Mouse (Mus musculus) T-helper 2 cell (primary cell): ENCODE results near the gene Ankrd9.

Experiments
- in situ Hi-C: fragments of 300-600 bp; cut with MboI, MseI; formaldehyde crosslinking; loops from one replicate; pipeline ENCODE4 v1.15.1; 2025; ENCODE audit warnings: high pct_unique_total_duplicates

Ankrd9 gene

GRCm38 (mm10) chr12:110978607-110979406 is at the start of gene Ankrd9:
TSS of gene Ankrd9 (minus strand) at chr12:110979040.
- in situ Hi-C loops = no loop called here

GRCm38 (mm10) chr12:111021577-111021976 is 42.7 kb upstream of the Ankrd9 start:
- in situ Hi-C loops = no loop called here

GRCm38 (mm10) chr12:111021138-111021537 is 42.3 kb upstream of the Ankrd9 start:
- in situ Hi-C loops = no loop called here

DNA sequence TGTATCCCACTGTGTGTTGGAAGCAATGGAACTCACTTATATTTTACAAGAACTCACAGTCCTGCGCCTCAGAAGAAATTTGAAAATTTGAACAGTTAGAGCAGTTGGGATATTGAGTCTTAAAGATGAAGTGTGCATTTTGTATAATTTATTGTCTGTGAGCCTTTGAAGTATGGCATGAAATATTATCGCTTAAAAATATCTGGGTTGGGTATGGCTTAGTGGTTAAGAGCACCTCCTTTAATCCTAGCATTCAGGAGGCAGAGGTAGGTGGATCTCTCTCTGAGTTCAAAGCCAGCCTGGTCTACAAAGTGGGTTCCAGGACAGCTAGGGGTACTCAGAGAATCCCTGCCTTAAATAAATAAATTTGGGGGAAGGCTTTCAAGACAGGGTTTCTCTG is 40.2 kb upstream of the Ankrd9 start:
- in situ Hi-C loops = no loop called here

DNA sequence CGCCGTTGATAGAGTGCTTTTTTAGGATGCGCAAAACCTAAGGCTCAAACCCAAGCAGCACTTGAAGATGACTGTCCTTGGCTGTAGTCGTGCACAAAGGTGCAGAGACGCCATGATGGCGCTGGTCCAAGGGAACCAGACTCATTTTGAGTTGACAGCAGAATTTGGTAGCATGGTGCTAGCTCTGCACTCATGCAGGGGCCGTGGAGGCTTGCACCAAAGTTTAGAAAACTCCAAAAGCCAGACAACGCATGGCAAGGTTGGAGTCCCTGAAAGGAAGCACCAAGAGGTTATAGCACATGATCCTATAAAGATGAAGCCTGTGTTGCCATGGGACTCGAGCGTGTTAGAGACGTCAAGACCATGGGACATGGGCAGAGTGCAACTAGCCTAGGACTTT is 39.2 kb upstream of the Ankrd9 start:
- in situ Hi-C loops = no loop called here

DNA sequence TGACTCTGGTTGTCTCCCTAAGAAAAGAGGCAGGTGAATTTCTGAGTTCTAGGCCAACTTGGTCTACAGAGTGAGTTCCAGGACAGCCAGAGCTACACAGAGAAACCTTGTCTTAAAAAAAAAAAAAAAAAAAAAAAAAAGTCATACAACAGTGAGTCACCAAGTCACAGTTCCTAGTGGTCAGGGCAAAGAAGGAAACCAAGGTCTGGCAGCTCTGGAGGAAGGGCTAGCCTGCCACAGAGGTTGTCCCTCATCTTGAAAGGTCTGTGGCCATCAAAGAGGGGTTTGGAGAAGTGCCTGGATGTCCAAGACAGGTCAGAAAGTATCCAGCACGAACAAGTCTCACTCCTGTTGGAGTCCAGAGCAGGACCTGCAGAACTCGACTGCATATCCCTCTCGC is 38.0 kb upstream of the Ankrd9 start:
- in situ Hi-C loops = no loop called here

- in situ Hi-C loops = no loop called here
These were observed 30.9 kb upstream of the Ankrd9 start for GRCm38 (mm10) chr12:111009615-111010257.

- in situ Hi-C loops = no loop called here
These were observed 30.0 kb upstream of the Ankrd9 start for GRCm38 (mm10) chr12:111008500-111009490.

- in situ Hi-C loops = no loop called here
These were observed 28.6 kb upstream of the Ankrd9 start for GRCm38 (mm10) chr12:111007134-111008103.

- in situ Hi-C loops = no loop called here
These were observed 27.5 kb upstream of the Ankrd9 start for GRCm38 (mm10) chr12:111006339-111006738.

DNA sequence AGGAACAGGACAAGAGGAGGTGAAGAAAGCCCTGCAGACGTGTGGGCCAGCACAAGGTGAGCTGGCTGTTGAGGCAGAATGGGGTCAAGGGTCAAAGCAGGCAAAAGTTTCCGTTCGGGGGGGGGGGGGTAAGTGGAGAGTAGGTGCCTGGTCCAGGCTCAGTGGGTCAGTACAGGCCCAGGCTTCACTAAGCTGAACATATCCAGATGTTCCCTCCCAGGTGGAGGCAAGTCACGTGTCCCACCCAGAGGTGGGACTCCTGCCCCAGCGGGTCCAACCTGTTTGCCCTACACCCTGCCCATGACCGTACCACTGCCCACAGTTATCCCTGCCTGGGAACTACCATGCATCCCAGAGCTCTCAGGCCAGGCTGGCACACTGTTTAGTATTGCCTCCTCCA is 27.0 kb upstream of the Ankrd9 start:
- in situ Hi-C loops = no loop called here

GRCm38 (mm10) chr12:111004142-111004541 is 25.3 kb upstream of the Ankrd9 start:
- in situ Hi-C loops = no loop called here

DNA sequence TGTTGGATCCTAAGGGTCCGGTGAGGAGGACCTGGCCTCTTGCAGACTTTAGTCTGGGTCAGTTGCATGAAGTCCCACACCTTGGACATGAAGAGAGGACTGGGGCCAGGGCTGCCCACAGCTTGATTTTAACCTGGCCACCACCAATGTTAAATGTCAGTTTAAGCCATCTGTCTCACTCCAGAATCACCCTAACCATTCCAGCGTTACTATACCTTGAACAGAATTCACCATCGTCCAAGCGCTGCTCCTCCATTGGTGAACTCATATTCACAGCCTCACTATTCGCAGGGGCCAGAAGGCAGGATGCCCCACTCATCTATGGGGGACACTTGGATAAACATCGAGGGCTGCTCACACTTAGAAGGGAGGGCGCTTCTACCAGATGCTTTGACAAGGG is 22.1 kb upstream of the Ankrd9 start:
- in situ Hi-C loops = no loop called here

- in situ Hi-C loops = no loop called here
These were observed 21.0 kb upstream of the Ankrd9 start for GRCm38 (mm10) chr12:110999820-111000219.

DNA sequence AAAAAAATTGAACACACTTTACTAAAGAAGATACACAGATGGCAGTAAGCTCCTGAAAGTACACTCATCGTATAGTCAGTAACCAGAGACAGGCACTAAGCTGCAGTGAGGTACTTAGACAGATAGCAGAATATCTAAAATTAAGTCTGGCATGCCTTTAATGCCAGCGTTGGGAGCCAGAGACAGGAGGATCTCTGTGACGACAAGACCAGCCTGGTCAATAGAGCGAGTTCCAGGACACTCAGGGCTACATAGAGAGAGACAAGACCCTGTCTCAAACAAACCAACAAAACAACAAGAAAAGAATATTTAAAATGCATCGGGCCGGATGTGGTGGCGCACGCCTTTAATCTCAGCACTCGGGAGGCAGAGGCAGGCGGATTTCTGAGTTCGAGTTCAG is 19.3 kb upstream of the Ankrd9 start:
- in situ Hi-C loops = no loop called here

DNA sequence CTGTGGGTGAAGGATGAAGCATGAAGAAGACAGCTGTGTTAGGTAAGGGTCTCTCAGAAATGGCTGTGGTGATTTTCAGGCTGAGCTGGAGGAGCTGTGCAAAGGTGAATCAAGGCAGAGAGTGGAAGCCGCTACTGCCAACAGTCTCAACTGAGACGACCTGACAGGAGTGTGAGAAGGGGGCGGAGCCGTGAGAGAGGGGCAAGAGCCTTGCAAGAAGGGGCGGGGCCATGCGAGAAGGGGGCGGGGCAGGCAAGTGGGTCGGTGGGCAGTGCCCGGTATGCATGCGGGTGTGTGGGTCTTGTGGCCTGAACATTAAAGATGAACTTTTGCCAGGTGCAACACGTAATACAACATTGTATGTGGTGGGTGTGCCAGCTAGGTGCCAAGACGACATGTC is 15.8 kb upstream of the Ankrd9 start:
- in situ Hi-C loops = no loop called here

DNA sequence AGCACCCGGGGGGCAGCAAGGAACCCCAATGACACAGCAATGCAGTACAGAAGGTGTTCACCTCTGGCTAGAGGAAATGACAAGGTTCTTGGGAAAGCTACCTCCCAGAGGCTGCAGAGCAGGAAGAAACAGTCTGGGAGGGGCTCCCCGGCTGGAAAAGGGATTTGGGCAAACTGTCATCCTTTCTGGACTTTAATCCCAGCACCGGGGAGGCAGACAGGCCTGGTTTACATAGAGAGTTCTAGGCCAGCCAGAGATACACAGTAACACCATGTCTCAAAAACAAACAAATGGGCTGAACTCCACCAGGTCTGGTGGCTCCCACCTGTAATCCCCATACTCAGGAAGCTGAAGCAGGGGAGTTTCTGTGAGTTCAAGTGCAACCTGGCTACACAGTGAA is 14.4 kb upstream of the Ankrd9 start:
- in situ Hi-C loops = no loop called here

- in situ Hi-C loops = no loop called here
These were observed 13.9 kb upstream of the Ankrd9 start for GRCm38 (mm10) chr12:110992771-110993170.

DNA sequence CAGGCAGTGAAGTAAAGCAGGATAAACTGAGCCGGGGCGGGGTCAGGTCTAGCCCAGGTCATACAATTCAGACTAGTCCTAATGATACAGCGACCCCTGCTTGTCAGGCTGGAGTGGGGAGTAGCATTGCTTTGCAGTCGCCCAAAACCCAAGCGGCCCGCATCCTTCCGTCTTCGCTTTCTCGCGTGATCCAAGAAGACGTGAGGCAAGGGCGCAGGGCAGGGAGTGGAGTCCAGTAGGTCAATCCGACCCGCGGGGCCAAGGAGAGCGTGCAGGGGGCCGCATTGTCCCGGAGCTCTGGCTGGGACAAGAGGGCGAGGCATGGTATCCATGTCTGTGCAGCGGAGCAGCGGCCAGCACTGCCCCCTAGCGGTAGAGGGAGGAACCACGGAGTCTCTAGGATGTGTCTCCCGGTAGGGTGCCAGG is 13.3 kb upstream of the Ankrd9 start:
- in situ Hi-C loops = no loop called here

DNA sequence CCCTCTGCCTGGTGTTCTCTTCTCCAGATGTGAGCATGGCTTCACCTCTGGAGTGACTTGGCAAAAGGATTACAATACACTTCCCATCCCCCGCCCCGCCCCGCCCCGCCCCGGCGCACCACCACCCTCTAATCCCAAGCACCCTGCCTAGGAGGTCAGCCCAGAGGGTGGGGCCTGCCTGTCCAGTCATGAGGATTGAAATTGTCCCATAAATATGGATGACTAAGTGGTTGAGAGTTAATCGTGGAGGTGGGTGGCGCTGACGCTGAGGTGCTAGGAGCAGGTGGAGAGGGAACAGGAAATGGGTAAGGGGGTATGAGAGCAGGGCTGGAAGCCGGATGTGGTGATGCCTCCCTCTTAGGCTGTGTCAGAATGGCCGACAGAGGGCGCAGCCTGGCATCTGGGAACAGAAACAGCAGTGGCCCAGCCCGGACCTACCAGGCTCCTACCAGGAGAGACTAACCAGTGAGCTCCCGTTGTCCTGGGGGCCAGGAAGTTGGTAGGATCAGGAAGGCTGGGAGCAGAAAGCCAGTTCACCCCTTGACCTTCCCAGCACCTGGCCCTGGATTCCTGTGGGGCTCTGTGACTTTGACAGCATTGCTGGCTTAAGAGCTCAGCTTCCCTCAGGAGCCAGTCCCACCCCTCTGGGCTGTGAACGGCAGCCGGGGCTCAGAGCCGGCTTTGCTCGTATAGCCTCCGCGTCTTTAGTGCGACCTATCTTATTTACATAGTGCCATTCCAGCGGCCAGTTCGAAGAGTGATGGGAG is 12.7 kb upstream of the Ankrd9 start:
- in situ Hi-C loops = no loop called here
